Mouse (Mus musculus) kidney, adult 8-10 months (tissue): ENCODE data around the gene Pkhd1.

Source experiments
- DNase-seq, 2 experiments: peaks; one replicate each; pipeline ENCODE4 v3.0.0; 2022

Gene Pkhd1

DNA sequence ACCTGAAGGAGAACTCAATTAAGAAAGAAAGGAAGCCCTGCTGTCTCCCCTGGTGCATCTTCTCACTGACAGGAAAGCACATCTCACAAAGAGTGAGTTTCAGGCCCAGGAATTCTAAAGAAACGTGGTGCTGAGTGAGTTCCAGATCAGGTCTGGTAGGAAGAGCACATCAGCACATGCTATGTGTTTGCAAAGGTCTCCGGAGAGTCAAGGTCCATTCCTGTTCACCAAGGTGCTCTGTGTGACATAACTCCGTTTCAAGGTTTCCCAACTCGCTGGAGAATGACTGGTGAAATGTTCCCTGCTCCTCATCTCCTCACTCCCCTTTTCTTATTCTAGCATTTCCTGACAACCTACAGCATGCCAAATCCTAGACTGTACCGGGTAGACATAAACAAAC is 357.5 kb downstream of the Pkhd1 start:
- DNase-seq: no peak

DNA sequence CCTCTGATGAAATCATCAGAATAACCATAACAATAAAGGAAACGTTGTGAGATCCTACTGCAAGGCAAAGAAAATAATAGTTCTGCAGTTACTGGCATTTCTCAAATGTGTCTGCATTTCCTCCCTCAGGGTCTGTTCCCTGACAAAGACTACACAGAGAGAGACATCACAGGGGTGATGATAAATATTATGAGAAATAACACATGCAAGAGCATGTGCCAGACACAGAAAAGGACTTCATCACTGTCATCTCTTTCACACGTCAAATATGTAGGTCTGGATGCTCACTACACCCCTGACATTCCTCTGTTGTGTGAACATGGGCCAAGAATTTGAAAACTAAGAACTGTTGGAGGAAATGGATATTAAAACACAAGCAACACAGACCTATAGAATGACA is 369.7 kb downstream of the Pkhd1 start:
- no peak for DNase-seq

GRCm38 (mm10) chr1:20216681-20217080 is 401.2 kb downstream of the Pkhd1 start:
- DNase-seq: no peak

DNA sequence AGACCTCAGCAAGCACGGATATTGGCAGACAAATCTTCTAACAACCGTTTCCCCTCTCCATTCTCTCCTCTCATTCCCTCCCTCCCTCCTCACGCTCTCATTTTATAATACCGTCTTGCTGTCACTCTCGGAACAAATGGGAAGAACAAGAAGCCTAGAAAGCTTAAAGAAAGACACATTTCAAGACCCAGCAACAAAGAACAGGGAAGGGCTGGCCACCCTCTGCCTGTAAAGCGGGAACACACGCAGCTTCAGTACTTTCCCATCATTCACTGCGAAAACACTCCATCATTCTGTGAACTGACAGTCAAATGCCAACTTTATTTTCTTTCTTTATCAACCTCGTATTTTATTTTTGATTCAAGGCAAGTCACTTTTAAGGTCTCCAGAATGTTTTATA is 427.4 kb downstream of the Pkhd1 start:
- no peak for DNase-seq

DNA sequence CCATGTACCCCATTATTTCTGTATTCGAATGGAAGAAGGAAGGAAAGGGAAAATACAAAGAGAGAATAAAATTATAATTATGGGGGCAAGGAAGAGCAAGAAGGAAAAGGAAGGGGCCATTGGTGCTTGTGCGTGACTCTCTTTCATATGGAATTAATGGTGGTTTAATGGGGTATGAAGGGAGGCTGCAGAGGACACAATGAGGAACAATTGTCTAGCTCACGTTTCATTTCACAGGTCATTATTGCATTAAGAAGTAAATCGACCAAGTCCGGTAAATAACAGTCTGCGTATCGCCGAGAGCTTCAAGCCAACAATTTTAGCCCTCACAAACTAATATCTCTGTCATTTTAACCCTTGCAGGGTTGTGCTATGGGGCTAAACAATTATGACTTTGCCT is 437.7 kb downstream of the Pkhd1 start:
- DNase-seq: no peak

GRCm38 (mm10) chr1:20171199-20171598 is 446.7 kb downstream of the Pkhd1 start:
- DNase-seq: no peak

GRCm38 (mm10) chr1:20150627-20151026 is 467.2 kb downstream of the Pkhd1 start:
- peak; percentile 32 to 48 for DNase-seq

- no peak for DNase-seq
These were observed 467.8 kb downstream of the Pkhd1 start for GRCm38 (mm10) chr1:20150016-20150415.

- no peak for DNase-seq
These were observed 481.7 kb downstream of the Pkhd1 start for GRCm38 (mm10) chr1:20136205-20136604.

DNA sequence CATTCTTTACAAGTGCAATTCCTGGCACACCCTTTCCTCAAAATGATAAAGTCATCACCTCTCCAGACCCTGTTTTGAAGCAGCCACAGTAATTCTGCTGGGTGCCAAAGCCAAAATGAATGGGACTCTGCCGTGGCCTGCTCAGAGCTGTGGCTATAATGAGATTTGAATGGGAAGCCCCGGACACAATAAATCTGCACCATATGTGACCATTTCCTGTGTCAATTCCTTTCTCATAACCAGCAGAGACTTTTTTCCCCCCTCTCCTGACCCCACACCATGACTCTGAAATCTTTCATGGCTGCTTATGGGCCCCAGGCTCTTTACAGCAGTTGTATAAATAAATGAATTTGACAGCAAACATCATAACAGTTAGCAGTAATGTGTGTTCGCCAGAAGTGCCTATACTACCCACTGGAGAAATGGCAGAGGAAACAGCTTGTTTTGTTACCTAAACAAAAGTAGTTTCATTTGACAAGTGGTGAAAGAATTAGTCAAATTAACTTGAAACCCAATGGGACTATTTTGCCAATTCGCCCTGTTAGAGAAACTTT is 482.7 kb downstream of the Pkhd1 start:
- DNase-seq: no peak

- DNase-seq: no peak
These were observed 484.2 kb downstream of the Pkhd1 start for GRCm38 (mm10) chr1:20133636-20134035.

DNA sequence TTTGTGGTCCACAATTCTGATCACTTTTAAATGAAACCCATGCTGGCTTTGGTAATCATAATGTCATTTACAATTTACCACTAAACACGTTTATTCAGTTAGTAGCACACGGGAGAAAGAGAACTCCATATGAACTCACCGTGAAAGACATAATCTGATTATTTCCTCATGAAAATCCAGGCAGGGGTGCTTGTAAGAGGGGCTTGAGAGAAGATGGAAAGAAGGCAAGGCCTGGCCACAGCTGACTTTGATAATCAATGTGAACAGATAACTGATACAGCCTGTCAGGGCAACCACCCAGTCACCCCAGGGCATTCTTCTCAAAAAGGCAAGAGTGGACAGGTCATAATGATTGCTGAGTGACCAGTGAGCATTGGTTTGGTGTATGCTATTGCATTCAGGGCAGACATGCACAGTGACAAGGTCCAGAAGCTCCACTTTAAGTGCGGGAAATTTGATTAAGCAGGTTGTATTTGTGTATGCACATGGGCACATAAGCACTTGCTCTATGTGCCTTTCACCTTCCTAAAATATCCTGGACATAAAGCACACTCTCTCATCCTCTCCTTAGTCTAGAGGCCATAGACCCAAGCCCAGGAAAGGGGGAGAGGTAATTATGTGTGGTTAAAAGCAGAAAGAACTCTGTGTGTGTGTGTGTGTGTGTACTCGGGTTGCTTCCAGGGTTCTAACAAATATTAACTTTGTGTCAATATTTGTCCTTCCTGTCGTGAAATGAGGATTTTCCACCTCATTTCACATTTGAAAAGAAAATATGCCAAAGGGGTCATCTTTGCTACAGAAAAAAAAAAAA is 485.9 kb downstream of the Pkhd1 start:
- no peak for DNase-seq

GRCm38 (mm10) chr1:20117331-20117730 is 500.5 kb downstream of the Pkhd1 start:
- no peak for DNase-seq

DNA sequence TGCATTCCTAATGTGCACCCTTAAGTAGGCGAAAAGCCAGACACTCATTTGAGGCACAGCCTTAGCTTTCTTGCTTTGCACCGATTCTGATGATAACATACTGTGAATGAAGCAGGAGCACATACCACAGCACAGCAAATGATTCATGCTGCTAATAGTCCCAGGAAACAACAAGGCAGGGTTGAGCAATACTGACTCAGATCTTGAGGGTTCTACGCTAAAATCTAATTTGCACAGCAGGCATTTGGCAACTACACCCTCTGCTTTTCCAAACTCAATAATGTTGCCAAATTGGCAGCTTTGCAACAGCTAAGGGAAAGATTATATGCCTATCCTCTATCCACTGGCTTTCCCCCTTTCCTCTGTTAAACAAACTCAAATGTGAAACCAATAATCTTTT is 548.1 kb downstream of the Pkhd1 start:
- no peak for DNase-seq

DNA sequence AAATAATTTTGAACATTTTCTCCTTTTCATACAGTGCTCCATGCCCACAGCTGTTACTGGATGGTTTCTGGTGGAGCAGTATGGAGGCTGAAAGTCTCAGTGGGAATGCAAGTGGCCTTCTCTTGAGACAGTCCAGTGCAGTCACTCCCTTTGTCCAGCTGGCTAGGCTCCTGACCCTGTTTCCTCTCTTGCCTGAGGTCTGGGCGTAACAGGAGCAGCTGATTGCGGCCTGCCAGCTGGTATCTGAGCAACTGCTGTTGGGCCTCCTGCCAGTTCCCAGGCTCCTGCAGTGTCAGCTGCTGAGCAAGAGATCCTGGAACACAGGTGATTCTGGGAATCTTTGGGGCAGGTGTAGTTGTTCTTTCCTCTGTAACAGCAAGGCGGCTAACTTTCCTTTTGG is 559.6 kb downstream of the Pkhd1 start:
- DNase-seq: peak; percentile 7 to 15

DNA sequence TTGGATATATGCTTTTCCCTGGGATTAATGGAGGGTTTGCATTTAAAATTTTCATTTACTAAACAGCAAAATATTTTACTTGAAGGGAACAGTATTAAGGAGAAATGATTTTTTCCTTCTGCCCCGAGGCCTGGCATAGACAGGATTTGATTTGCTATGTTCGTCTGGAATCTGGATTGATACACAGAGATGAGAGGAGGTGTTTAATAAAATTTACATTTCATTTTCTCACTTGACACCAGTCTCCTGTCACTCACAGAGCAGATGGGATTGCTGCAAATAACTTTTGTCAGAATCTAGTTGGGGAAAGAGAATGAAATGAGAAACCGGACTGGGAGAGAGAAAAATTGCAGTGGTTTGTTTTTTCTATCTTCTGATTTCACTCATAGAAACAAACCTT is 578.5 kb downstream of the Pkhd1 start:
- no peak for DNase-seq

- DNase-seq: no peak
These were observed 582.6 kb downstream of the Pkhd1 start for GRCm38 (mm10) chr1:20035277-20035676.

- DNase-seq: no peak
These were observed 599.5 kb downstream of the Pkhd1 start for GRCm38 (mm10) chr1:20018198-20018925.

- DNase-seq: no peak
These were observed 600.2 kb downstream of the Pkhd1 start for GRCm38 (mm10) chr1:20017619-20018018.
